Mouse (Mus musculus) yolk sac, embryonic 10.5 days (tissue): ENCODE results near the gene Zfp426.

Source experiments
- DNase-seq: peaks from one replicate; pipeline ENCODE4 v3.0.0-alpha.2; 2017; ENCODE audit warnings: low spot score

Gene Zfp426

GRCm38 (mm10) chr9:20459377-20460317 is 32.9 kb downstream of the Zfp426 start, which contains the start of gene Zfp26:
TSS of gene Zfp26 (minus strand) at chr9:20460162.
- DNase-seq = peak; percentile 90

- no peak for DNase-seq
Observed at GRCm38 (mm10) chr9:20453647-20454046, 38.9 kb downstream of the Zfp426 start.

- no peak for DNase-seq
Observed at GRCm38 (mm10) chr9:20451493-20451892, 41.1 kb downstream of the Zfp426 start.

- DNase-seq = peak; percentile 16
Observed at GRCm38 (mm10) chr9:20443183-20443783, 49.3 kb downstream of the Zfp426 start.

- no peak for DNase-seq
Observed at GRCm38 (mm10) chr9:20430004-20430403, 62.5 kb downstream of the Zfp426 start.
